Mouse (Mus musculus): ENCODE measurements around the gene Plekha7.

- TF ChIP-seq CTCF (IDR thresholded peaks at IDR 0.05; ENCODE audit: borderline replicate concordance, insufficient read depth, low read depth, low read length) (no peak), POLR2A (IDR thresholded peaks at IDR 0.05; ENCODE audit: borderline replicate concordance, insufficient read depth, low read length) (no peak)
Measured at GRCm38 (mm10) chr7:116129374-116129773, 178.8 kb downstream of the Plekha7 start.
